Mouse (Mus musculus): ENCODE measurements around the gene Sec1.

- TF ChIP-seq CTCF (IDR thresholded peaks at IDR 0.05; ENCODE audit: low read depth) (no peak), EP300 (IDR thresholded peaks at IDR 0.05; ENCODE audit: low read depth) (no peak)
Measured at GRCm38 (mm10) chr7:45713396-45713795, 19.2 kb upstream of the Sec1 start.
